Mouse (Mus musculus) heart, adult 11 months (tissue): ENCODE data around the gene Thsd7a.

Source experiments
- DNase-seq: peaks from one replicate; pipeline ENCODE4 v3.0.0; 2022

Thsd7a gene

GRCm38 (mm10) chr6:12628637-12629246 lies 120.5 kb downstream of the Thsd7a start:
- no peak for DNase-seq

GRCm38 (mm10) chr6:12606638-12607246 lies 142.5 kb downstream of the Thsd7a start:
- peak; percentile 85 for DNase-seq

- DNase-seq: no peak
Observed at GRCm38 (mm10) chr6:12602927-12603326, 146.3 kb downstream of the Thsd7a start.

GRCm38 (mm10) chr6:12602161-12602560 lies 147.0 kb downstream of the Thsd7a start:
- DNase-seq: no peak

- peak; percentile 85 for DNase-seq
Observed at GRCm38 (mm10) chr6:12584456-12584855, 164.8 kb downstream of the Thsd7a start.

GRCm38 (mm10) chr6:12581143-12581542 lies 168.1 kb downstream of the Thsd7a start:
- DNase-seq: no peak

- DNase-seq: no peak
Observed at GRCm38 (mm10) chr6:12575619-12576216, 173.5 kb downstream of the Thsd7a start.

GRCm38 (mm10) chr6:12572202-12572601 lies 177.0 kb downstream of the Thsd7a start:
- DNase-seq: no peak

- no peak for DNase-seq
Observed at GRCm38 (mm10) chr6:12565136-12565535, 184.1 kb downstream of the Thsd7a start.

GRCm38 (mm10) chr6:12562336-12562735 lies 186.9 kb downstream of the Thsd7a start:
- DNase-seq: no peak

GRCm38 (mm10) chr6:12560500-12560899 lies 188.7 kb downstream of the Thsd7a start:
- no peak for DNase-seq

- peak; percentile 92 for DNase-seq
Observed at GRCm38 (mm10) chr6:12555114-12556099, 193.8 kb downstream of the Thsd7a start.

- DNase-seq: no peak
Observed at GRCm38 (mm10) chr6:12551176-12551575, 198.0 kb downstream of the Thsd7a start.

- peak; percentile 85 for DNase-seq
Observed at GRCm38 (mm10) chr6:12550054-12550655, 199.1 kb downstream of the Thsd7a start.

GRCm38 (mm10) chr6:12544096-12544495 lies 205.1 kb downstream of the Thsd7a start:
- DNase-seq: peak; percentile 96

GRCm38 (mm10) chr6:12542496-12542895 lies 206.7 kb downstream of the Thsd7a start:
- DNase-seq: no peak

GRCm38 (mm10) chr6:12519121-12519520 lies 230.1 kb downstream of the Thsd7a start:
- DNase-seq: no peak

GRCm38 (mm10) chr6:12518283-12518903 lies 230.8 kb downstream of the Thsd7a start:
- DNase-seq: no peak

- no peak for DNase-seq
Observed at GRCm38 (mm10) chr6:12517726-12518125, 231.5 kb downstream of the Thsd7a start.

- DNase-seq: no peak
Observed at GRCm38 (mm10) chr6:12506877-12507276, 242.3 kb downstream of the Thsd7a start.

- DNase-seq: peak; percentile 95
Observed at GRCm38 (mm10) chr6:12503867-12504266, 245.3 kb downstream of the Thsd7a start.

GRCm38 (mm10) chr6:12500888-12501287 lies 248.3 kb downstream of the Thsd7a start:
- peak; percentile 72 for DNase-seq
